Mouse (Mus musculus) CH12.LX (cell line): ENCODE measurements around the gene Hirip3. TPM values are rescaled to one million over a fixed set of nuclear protein-coding genes. Genes with fewer than 3 reads are reported as not detected.

Experiments used
- DNase-seq: peaks from one replicate; pipeline ENCODE4 v3.0.0-alpha.2; 2013; ENCODE audit errors: extremely low read depth
- H3K27ac ChIP-seq: 2 replicates; pipeline ENCODE4 v1.5.1; 2012; ENCODE audit warnings: low read depth, mild to moderate bottlenecking, control low read depth, moderate library complexity; ENCODE audit not compliant: insufficient read depth
- H3K27me3 ChIP-seq: replicated peaks from 2 replicates; pipeline ENCODE3; 2012; ENCODE audit warnings: inconsistent platforms
- H3K36me3 ChIP-seq, 2 experiments: replicated peaks in 1 of 2; 2 replicates each; pipeline versions ENCODE3 to v1.6.1; 2012; ENCODE audit warnings: inconsistent platforms in 1 of 2, low read length in 1 of 2, mild to moderate bottlenecking in 1 of 2, mixed read lengths in 1 of 2, moderate library complexity in 1 of 2; ENCODE audit not compliant: control insufficient read depth in 1 of 2, insufficient read depth in 1 of 2
- H3K4me1 ChIP-seq, 2 experiments: 2 replicates each; pipeline ENCODE4 v1.6.1; 2012; ENCODE audit warnings: inconsistent platforms in 1 of 2, moderate library complexity in 1 of 2; ENCODE audit not compliant: insufficient read depth in 2 of 2, control insufficient read depth in 1 of 2
- H3K4me2 ChIP-seq: 2 replicates; pipeline ENCODE4 v1.6.1; 2012; ENCODE audit warnings: low read depth, mild to moderate bottlenecking, control low read depth; ENCODE audit not compliant: poor library complexity, insufficient read depth, severe bottlenecking
- H3K4me3 ChIP-seq, 3 experiments: fragments of 150-350 bp in 1 of 3; sonication (generic) in 1 of 3; replicated peaks in 1 of 3; 2 replicates each; pipeline versions ENCODE3 to v1.5.1; 2011 to 2012; ENCODE audit warnings: low read depth in 2 of 3, low read length in 2 of 3, mild to moderate bottlenecking in 2 of 3, moderate library complexity in 2 of 3, control low read depth in 1 of 3, improper control_type of control experiment in 1 of 3, inconsistent platforms in 1 of 3, mixed read lengths in 1 of 3; ENCODE audit not compliant: poor library complexity in 1 of 3
- H3K79me2 ChIP-seq: replicated peaks from 2 replicates; pipeline ENCODE4 v1.6.1; 2012; ENCODE audit warnings: mild to moderate bottlenecking, moderate library complexity; ENCODE audit not compliant: control insufficient read depth, poor library complexity, insufficient read depth, severe bottlenecking; ENCODE audit errors: extremely low read depth
- H3K9ac ChIP-seq: 2 replicates; pipeline ENCODE4 v1.6.1; 2012; ENCODE audit warnings: low read depth, mild to moderate bottlenecking, control low read depth, moderate library complexity; ENCODE audit not compliant: insufficient read depth
- H3K9me3 ChIP-seq: replicated peaks from 2 replicates; pipeline ENCODE3; 2012; ENCODE audit warnings: low read length, inconsistent platforms, mixed read lengths
- CHD1 ChIP-seq: IDR thresholded peaks from 2 replicates; pipeline ENCODE4 v1.6.1; 2012; ENCODE audit warnings: low read depth, low read length, improper control_type of control experiment, inconsistent platforms
- CHD2 ChIP-seq: IDR thresholded peaks from 2 replicates; pipeline ENCODE4 v1.6.1; 2011; ENCODE audit warnings: low read length, improper control_type of control experiment
- CTCF ChIP-seq, 2 experiments: IDR thresholded peaks in 1 of 2; conservative IDR thresholded peaks in 1 of 2; 2 replicates each; pipeline ENCODE4 v1.5.1; 2011 to 2012; ENCODE audit warnings: low read depth in 2 of 2, low read length in 2 of 2, improper control_type of control experiment in 1 of 2, inconsistent platforms in 1 of 2, mild to moderate bottlenecking in 1 of 2, moderate library complexity in 1 of 2
- E2F4 ChIP-seq: IDR thresholded peaks from 2 replicates; pipeline ENCODE4 v1.6.1; 2011; ENCODE audit warnings: low read depth, low read length, improper control_type of control experiment; ENCODE audit not compliant: insufficient replicate concordance
- ELF1 ChIP-seq: IDR thresholded peaks from 2 replicates; pipeline ENCODE4 v1.6.1; 2014; ENCODE audit warnings: low read depth, mild to moderate bottlenecking, inconsistent platforms, low read length, improper control_type of control experiment
- ETS1 ChIP-seq: conservative IDR thresholded peaks from 2 replicates; pipeline ENCODE4 v1.6.1; 2012; ENCODE audit warnings: low read depth, mild to moderate bottlenecking, inconsistent platforms, low read length, improper control_type of control experiment, moderate library complexity
- HCFC1 ChIP-seq: IDR thresholded peaks from 2 replicates; pipeline ENCODE4 v1.6.1; 2012; ENCODE audit warnings: low read depth, mild to moderate bottlenecking, inconsistent platforms, low read length, improper control_type of control experiment
- JUN ChIP-seq: IDR thresholded peaks from 2 replicates; pipeline ENCODE4 v1.6.1; 2011; ENCODE audit warnings: low read depth, mild to moderate bottlenecking, low read length, improper control_type of control experiment, moderate library complexity; ENCODE audit not compliant: insufficient read depth
- JUND ChIP-seq: conservative IDR thresholded peaks from 2 replicates; pipeline ENCODE4 v1.6.1; 2011; ENCODE audit warnings: low read depth, low read length, improper control_type of control experiment
- KAT2A ChIP-seq: IDR thresholded peaks from 2 replicates; pipeline ENCODE4 v1.6.1; 2012; ENCODE audit warnings: low read length, improper control_type of control experiment, inconsistent platforms; ENCODE audit not compliant: insufficient replicate concordance
- MAX ChIP-seq: IDR thresholded peaks from 2 replicates; pipeline ENCODE4 v1.6.1; 2011; ENCODE audit warnings: low read length, improper control_type of control experiment
- MEF2A ChIP-seq: IDR thresholded peaks from 2 replicates; pipeline ENCODE4 v1.6.1; 2014; ENCODE audit warnings: low read depth, mild to moderate bottlenecking, inconsistent platforms, low read length, improper control_type of control experiment, borderline replicate concordance
- MXI1 ChIP-seq: IDR thresholded peaks from 2 replicates; pipeline ENCODE4 v1.6.1; 2011; ENCODE audit warnings: mild to moderate bottlenecking, low read depth, low read length, improper control_type of control experiment
- NELFE ChIP-seq: IDR thresholded peaks from 2 replicates; pipeline ENCODE4 v1.6.1; 2011; ENCODE audit warnings: low read depth, low read length, improper control_type of control experiment
- NRF1 ChIP-seq: IDR thresholded peaks from 2 replicates; pipeline ENCODE4 v1.6.1; 2014; ENCODE audit warnings: low read depth, mild to moderate bottlenecking, inconsistent platforms, low read length, improper control_type of control experiment, moderate library complexity
- POLR2A ChIP-seq: IDR thresholded peaks from 2 replicates; pipeline ENCODE4 v1.6.1; 2011; ENCODE audit warnings: low read depth, mild to moderate bottlenecking, improper control_type of control experiment, low read length
- POLR2AphosphoS2 ChIP-seq: IDR thresholded peaks from 2 replicates; pipeline ENCODE4 v1.6.1; 2011; ENCODE audit warnings: low read depth, low read length, improper control_type of control experiment
- RCOR1 ChIP-seq: conservative IDR thresholded peaks from 2 replicates; pipeline ENCODE4 v1.6.1; 2012; ENCODE audit warnings: low read depth, mild to moderate bottlenecking, inconsistent platforms, low read length, improper control_type of control experiment
- SIN3A ChIP-seq: IDR thresholded peaks from 2 replicates; pipeline ENCODE4 v1.6.1; 2012; ENCODE audit warnings: low read length, improper control_type of control experiment, inconsistent platforms
- SMC3 ChIP-seq: IDR thresholded peaks from 2 replicates; pipeline ENCODE4 v1.6.1; 2011; ENCODE audit warnings: low read depth, low read length, improper control_type of control experiment
- TBP ChIP-seq: conservative IDR thresholded peaks from 2 replicates; pipeline ENCODE4 v1.6.1; 2011; ENCODE audit warnings: low read depth, low read length, improper control_type of control experiment
- TCF12 ChIP-seq: IDR thresholded peaks from 2 replicates; pipeline ENCODE4 v1.6.1; 2014; ENCODE audit warnings: low read depth, mild to moderate bottlenecking, inconsistent platforms, low read length, improper control_type of control experiment
- UBTF ChIP-seq: IDR thresholded peaks from 2 replicates; pipeline ENCODE4 v1.6.1; 2012; ENCODE audit warnings: low read depth, mild to moderate bottlenecking, inconsistent platforms, low read length, improper control_type of control experiment, moderate library complexity
- USF2 ChIP-seq: conservative IDR thresholded peaks from 2 replicates; pipeline ENCODE4 v1.6.1; 2011; ENCODE audit warnings: low read depth, low read length, improper control_type of control experiment
- ZMIZ1 ChIP-seq: IDR thresholded peaks from 2 replicates; pipeline ENCODE4 v1.6.1; 2012; ENCODE audit warnings: low read depth, mild to moderate bottlenecking, inconsistent platforms, low read length, improper control_type of control experiment
- dilution Hi-C: fragments of 300-500 bp; cut with MboI; formaldehyde crosslinking; loops from 2 replicates; pipeline ENCODE4 v1.14.3; 2020; ENCODE audit warnings: low sequenced_read_pairs; ENCODE audit not compliant: extremely low pct_unique_long_range_greater_than_20kb, extremely low pct_ligation_motif_present
- in situ Hi-C: fragments of 300-500 bp; cut with MboI; formaldehyde crosslinking; loops from 3 replicates; pipeline ENCODE4 v1.14.3; 2019; ENCODE audit warnings: low sequenced_read_pairs, low pct_ligation_motif_present, low pct_unique_long_range_greater_than_20kb, mixed read lengths
- polyA plus RNA-seq: library from polyadenylated mRNA; unstranded; fragments of >175 nt; gene quantifications from 2 replicates; pipeline ENCODE4 v1.2.1, GENCODE M21; 2012; ENCODE audit warnings: low read depth; ENCODE audit not compliant: insufficient read length
- total RNA-seq, 2 experiments: library from RNA; depleted of rRNA; stranded (reverse); fragments of 300-350 nt in 1 of 2; fragments of >200 nt in 1 of 2; gene quantifications; 2 replicates each; pipeline ENCODE4 v1.2.3; 2012 to 2014

Gene Hirip3
- total and polyA plus RNA-seq, 3 experiments = 44.7 to 190 (median 70.9) TPM

GRCm38 (mm10) chr7:126883731-126884181 is 22.0 kb downstream of the Hirip3 start:
- TF ChIP-seq JUND (no peak), MXI1 (peak; percentile 30; the same call in 1 of the 2 replicates), NRF1 (0 out of 2 replicates have a peak, but pooled peaks have one; percentile 23)
- in situ Hi-C loops = no loop called here
- no peak for DNase-seq
- dilution Hi-C loops = no loop called here
- H3K27ac ChIP-seq = 0 out of 2 replicates have a peak overlapping the region, but pooled peaks have one; percentile 11
- peak overlapping the region; percentile 99 for H3K9ac ChIP-seq
- H3K9me3 ChIP-seq = no peaks in the 10 kb centered on the region
- H3K4me2 ChIP-seq = peak overlapping the region; percentile 79
- peaks cover 8 to 53% of the 10 kb centered on the region in 2 experiments; a peak in 3 of 4 replicates for H3K4me1 ChIP-seq
- peaks cover 32% of the 10 kb centered on the region for H3K79me2 ChIP-seq
- peak overlapping the region; percentile 75 to 97 (median 90) for H3K4me3 ChIP-seq
- H3K27me3 ChIP-seq = no peaks in the 10 kb centered on the region
- H3K36me3 ChIP-seq = peaks cover 24 to 51% of the 10 kb centered on the region in 2 experiments

- H3K9me3 ChIP-seq = no peaks in the 10 kb centered on the region
- dilution Hi-C loops = no loop called here
- H3K4me2 ChIP-seq = peak within 1 kb of the TSS; percentile 79
- peaks cover 16 to 51% of the 10 kb centered on the region in 2 experiments for H3K36me3 ChIP-seq
- H3K27ac ChIP-seq = peak within 1 kb of the TSS; percentile 81
- H3K9ac ChIP-seq = peak within 1 kb of the TSS; percentile 99
- peaks cover 32% of the 10 kb centered on the region for H3K79me2 ChIP-seq
- TF ChIP-seq E2F4 = peak; percentile 91
- peak; percentile 12; the same call in 1 of the 2 replicates for TF ChIP-seq ETS1
- TF ChIP-seq USF2 = no peak
- TF ChIP-seq MAX = peak; percentile 91
- TF ChIP-seq CHD2 = 0 out of 2 replicates have a peak, but pooled peaks have one; percentile 18
- no peak for TF ChIP-seq JUN
- TF ChIP-seq MEF2A = no peak
- TF ChIP-seq CTCF (conservative IDR thresholded peaks at IDR 0.05 in 1 of 2, IDR thresholded peaks at IDR 0.05 in 1 of 2; ENCODE audit: low read depth in 2 of 2, low read length in 2 of 2) = no peak
- TF ChIP-seq ZMIZ1 = peak; percentile 67
- peak; percentile 48; the same call in 1 of the 2 replicates for TF ChIP-seq KAT2A
- TF ChIP-seq MXI1 = peak; percentile 72
- 0 out of 2 replicates have a peak, but pooled peaks have one; percentile 33 for TF ChIP-seq UBTF
- 0 out of 2 replicates have a peak, but pooled peaks have one; percentile 21 for TF ChIP-seq RCOR1
- TF ChIP-seq NRF1 = peak; percentile 92
- TF ChIP-seq ELF1 = peak; percentile 68; the same call in 1 of the 2 replicates
- TF ChIP-seq TBP = peak; percentile 55; the same call in 1 of the 2 replicates
- TF ChIP-seq CHD1 = no peak
- TF ChIP-seq POLR2A = peak; percentile 82
- peak; percentile 37 for TF ChIP-seq TCF12
- peak; percentile 91 for TF ChIP-seq POLR2AphosphoS2
- TF ChIP-seq HCFC1 = peak; percentile 55
- TF ChIP-seq NELFE = peak; percentile 48
- TF ChIP-seq SMC3 = no peak
- peak; percentile 59 for TF ChIP-seq SIN3A
- H3K27me3 ChIP-seq = no peaks in the 10 kb centered on the region
- H3K4me3 ChIP-seq = peak within 1 kb of the TSS; percentile 75 to 97 (median 90)
- peak; percentile 99 for DNase-seq
- in situ Hi-C loops = loop anchor here (5.0 kb wide), 1 partner anchor 138 kb away; the partner anchor contains the start of genes Gm42742 and Prrt2
- peaks cover 8 to 58% of the 10 kb centered on the region in 2 experiments; a peak in 3 of 4 replicates for H3K4me1 ChIP-seq
Measured at GRCm38 (mm10) chr7:126884286-126885164, 22.8 kb downstream of the Hirip3 start, which contains the start of gene Taok2. Gene Taok2 (minus strand): TSS chr7:126884703.
